Mouse (Mus musculus): ENCODE results near the gene Slc35e2. TPM values are rescaled to one million over a fixed set of nuclear protein-coding genes. Genes with fewer than 3 reads are reported as not detected.

The Slc35e2 gene
- polyA plus RNA-seq, 1 experiment from 2014 or later = 14.6 TPM

Other genes starting within 250 kb of the Slc35e2 start
- gene Prkcz, start 240.1 kb upstream of the Slc35e2 start, polyA plus RNA-seq (2014; fragmentation: Nextera tagmentation; extraction: Ambion mirVana) = 8.1 and 12.9 TPM in 2 replicates
- not detected in 2 replicates for gene Gabrd, start 203.3 kb upstream of the Slc35e2 start, polyA plus RNA-seq (2014; fragmentation: Nextera tagmentation; extraction: Ambion mirVana)
- gene Cfap74, start 192.2 kb upstream of the Slc35e2 start, polyA plus RNA-seq (2014; fragmentation: Nextera tagmentation; extraction: Ambion mirVana) = 4.8 and 5.6 TPM in 2 replicates
- not detected in 2 replicates for gene Tmem52, start 132.3 kb upstream of the Slc35e2 start, polyA plus RNA-seq (2014; fragmentation: Nextera tagmentation; extraction: Ambion mirVana)
- gene Gnb1, start 110.1 kb upstream of the Slc35e2 start, polyA plus RNA-seq (2014; fragmentation: Nextera tagmentation; extraction: Ambion mirVana) = 677 and 691 TPM in 2 replicates
- 110 and 112 TPM in 2 replicates for gene Nadk, start 39.0 kb upstream of the Slc35e2 start, polyA plus RNA-seq (2014; fragmentation: Nextera tagmentation; extraction: Ambion mirVana)
- 65.3 and 71.2 TPM in 2 replicates for gene Cdk11b, start 23.4 kb downstream of the Slc35e2 start, polyA plus RNA-seq (2014; fragmentation: Nextera tagmentation; extraction: Ambion mirVana)
- gene Gm10563, start 44.0 kb downstream of the Slc35e2 start, polyA plus RNA-seq (2014; fragmentation: Nextera tagmentation; extraction: Ambion mirVana) = not detected in 2 replicates
- 6.3 and 8.7 TPM in 2 replicates for gene Mmp23, start 52.0 kb downstream of the Slc35e2 start, polyA plus RNA-seq (2014; fragmentation: Nextera tagmentation; extraction: Ambion mirVana)
- 11.0 and 11.8 TPM in 2 replicates for gene Mib2, start 67.8 kb downstream of the Slc35e2 start, polyA plus RNA-seq (2014; fragmentation: Nextera tagmentation; extraction: Ambion mirVana)
- gene Fndc10, start 92.9 kb downstream of the Slc35e2 start, polyA plus RNA-seq (2014; fragmentation: Nextera tagmentation; extraction: Ambion mirVana) = 2.1 TPM in 2 replicates
- 147 and 151 TPM in 2 replicates for gene Ssu72, start 103.4 kb downstream of the Slc35e2 start, polyA plus RNA-seq (2014; fragmentation: Nextera tagmentation; extraction: Ambion mirVana)
- 0.56 and 0.70 TPM in 2 replicates for gene Tmem240, start 133.4 kb downstream of the Slc35e2 start, polyA plus RNA-seq (2014; fragmentation: Nextera tagmentation; extraction: Ambion mirVana)
- 79.0 and 87.2 TPM in 2 replicates for gene Atad3a, start 159.7 kb downstream of the Slc35e2 start, polyA plus RNA-seq (2014; fragmentation: Nextera tagmentation; extraction: Ambion mirVana)
- 4.7 and 5.9 TPM in 2 replicates for gene Vwa1, start 173.3 kb downstream of the Slc35e2 start, polyA plus RNA-seq (2014; fragmentation: Nextera tagmentation; extraction: Ambion mirVana)
- 0.18 and 0.26 TPM in 2 replicates for gene Tmem88b, start 184.5 kb downstream of the Slc35e2 start, polyA plus RNA-seq (2014; fragmentation: Nextera tagmentation; extraction: Ambion mirVana)
- gene Ankrd65, start 189.0 kb downstream of the Slc35e2 start, polyA plus RNA-seq (2014; fragmentation: Nextera tagmentation; extraction: Ambion mirVana) = not detected in 2 replicates
- gene Mrpl20, start 201.5 kb downstream of the Slc35e2 start, polyA plus RNA-seq (2014; fragmentation: Nextera tagmentation; extraction: Ambion mirVana) = 250 and 256 TPM in 2 replicates
- gene Ccnl2, start 211.1 kb downstream of the Slc35e2 start, polyA plus RNA-seq (2014; fragmentation: Nextera tagmentation; extraction: Ambion mirVana) = 170 and 173 TPM in 2 replicates
- gene Aurkaip1, start 229.9 kb downstream of the Slc35e2 start, polyA plus RNA-seq (2014; fragmentation: Nextera tagmentation; extraction: Ambion mirVana) = 121 and 123 TPM in 2 replicates
- 34.4 and 38.2 TPM in 2 replicates for gene Mxra8, start 238.3 kb downstream of the Slc35e2 start, polyA plus RNA-seq (2014; fragmentation: Nextera tagmentation; extraction: Ambion mirVana)
- 6.8 and 7.7 TPM in 2 replicates for gene Dvl1, start 246.0 kb downstream of the Slc35e2 start, polyA plus RNA-seq (2014; fragmentation: Nextera tagmentation; extraction: Ambion mirVana)